Mouse (Mus musculus) lung, postnatal 36 days (tissue): ENCODE measurements around the gene Itih1.

Source experiments
- DNase-seq: peaks from one replicate; pipeline ENCODE4 v3.0.0; 2022; ENCODE audit warnings: mixed read lengths

Itih1 gene

DNA sequence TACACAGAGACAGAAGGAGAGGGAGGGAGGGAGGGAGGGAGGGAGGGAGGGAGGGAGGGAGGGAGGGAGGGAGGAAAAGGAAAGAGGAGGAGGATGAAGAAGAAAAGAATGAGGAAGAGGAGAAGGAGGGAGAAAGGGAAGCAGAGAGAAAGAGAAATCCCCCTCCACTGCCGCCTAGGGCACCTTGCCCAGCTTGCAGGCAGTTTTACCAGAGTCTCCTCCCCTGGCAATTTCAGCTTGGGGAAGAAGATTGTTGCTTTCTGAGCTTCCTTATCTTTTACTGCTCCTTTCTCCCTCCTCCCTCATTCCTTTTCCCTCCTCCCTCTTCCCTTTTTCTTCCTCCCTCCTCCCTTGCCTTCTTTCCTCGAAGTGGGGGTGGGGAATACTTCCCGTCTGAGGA, 40.1 kb downstream of the Itih1 start:
- DNase-seq, result no peak

GRCm38 (mm10) chr14:30902628-30903027, 40.5 kb downstream of the Itih1 start:
- no peak for DNase-seq

- DNase-seq, result no peak
Observed at GRCm38 (mm10) chr14:30899972-30900371, 43.1 kb downstream of the Itih1 start.

- peak; percentile 91 for DNase-seq
Observed at GRCm38 (mm10) chr14:30888271-30888732, 54.8 kb downstream of the Itih1 start.

- DNase-seq, result no peak
Observed at GRCm38 (mm10) chr14:30886204-30886603, 56.9 kb downstream of the Itih1 start, which contains the start of gene Itih4. Gene Itih4 (plus strand): TSS chr14:30886476.

- no peak for DNase-seq
Observed at GRCm38 (mm10) chr14:30885298-30885697, 57.8 kb downstream of the Itih1 start.

DNA sequence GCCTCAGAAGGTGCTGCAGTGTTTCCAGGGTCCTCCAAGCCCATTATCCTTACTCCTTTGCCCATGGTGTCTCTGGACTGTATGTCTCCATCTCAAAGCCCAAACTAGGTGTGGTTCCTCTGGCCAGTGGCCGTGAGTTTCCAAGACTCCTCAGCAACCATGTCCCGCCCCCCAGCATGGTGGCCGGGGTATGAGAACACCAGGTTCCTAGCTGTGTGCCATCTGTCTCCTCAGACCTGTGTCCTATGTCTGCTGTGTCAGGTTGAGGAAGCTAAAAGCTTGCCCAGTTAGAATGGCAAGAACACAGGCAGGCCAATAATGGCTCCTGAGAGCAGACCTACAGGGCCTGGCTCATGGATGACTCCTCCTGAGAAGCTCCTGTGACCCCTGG, 61.4 kb downstream of the Itih1 start:
- no peak for DNase-seq

- peak; percentile 92 for DNase-seq
Observed at GRCm38 (mm10) chr14:30880811-30881717, 62.0 kb downstream of the Itih1 start.

DNA sequence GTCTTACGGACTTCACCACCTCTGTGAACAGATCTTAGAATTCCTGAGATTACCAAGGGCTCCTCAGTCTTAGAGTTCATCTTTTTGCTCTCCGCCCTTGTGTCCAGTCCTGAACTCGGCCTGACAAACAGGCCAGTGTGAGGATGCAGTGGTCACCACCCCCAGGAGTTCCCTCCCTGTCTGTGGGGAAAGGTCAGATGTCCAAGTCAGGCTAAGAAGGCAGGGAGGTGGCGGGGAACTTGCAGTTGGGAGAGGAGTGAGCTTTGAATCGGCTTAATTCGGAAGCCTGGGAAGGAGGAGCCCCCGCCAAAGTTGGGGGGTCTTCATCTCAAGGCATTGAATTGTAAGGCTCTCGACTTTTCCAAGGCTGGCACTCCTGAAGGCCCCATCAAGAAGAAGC, 62.8 kb downstream of the Itih1 start:
- DNase-seq, result no peak

GRCm38 (mm10) chr14:30879794-30880193, 63.3 kb downstream of the Itih1 start:
- no peak for DNase-seq
